Mouse (Mus musculus) embryonic facial prominence, embryonic 13.5 days (tissue): Measurements from ENCODE around the gene 4930503B20Rik. TPM values are rescaled to one million over a fixed set of nuclear protein-coding genes. Genes with fewer than 3 reads are reported as not detected.

Experiments
- ATAC-seq: fragments of 200-750 bp; cut with Nextera tagmentation; 2 replicates; pipeline ENCODE4 v1.8.0; 2017; ENCODE audit warnings: low read depth; ENCODE audit not compliant: insufficient number of reproducible peaks, insufficient read depth, low FRiP score, low TSS enrichment
- H3K27ac ChIP-seq: fragments of 300-500 bp; sonication (generic); 2 replicates; pipeline ENCODE4 v1.5.1; 2015; ENCODE audit warnings: moderate library complexity, mild to moderate bottlenecking, inconsistent platforms
- H3K27me3 ChIP-seq: fragments of 300-500 bp; sonication (generic); 2 replicates; pipeline ENCODE4 v1.6.1; 2015; ENCODE audit warnings: mild to moderate bottlenecking, inconsistent platforms
- H3K36me3 ChIP-seq: fragments of 300-500 bp; sonication (generic); 2 replicates; pipeline ENCODE4 v1.6.1; 2015; ENCODE audit warnings: mild to moderate bottlenecking, inconsistent platforms
- H3K4me1 ChIP-seq: fragments of 300-500 bp; sonication (generic); 2 replicates; pipeline ENCODE4 v1.6.1; 2015; ENCODE audit warnings: inconsistent platforms
- H3K4me2 ChIP-seq: fragments of 300-500 bp; sonication (generic); 2 replicates; pipeline ENCODE4 v1.6.1; 2015; ENCODE audit warnings: moderate library complexity, mild to moderate bottlenecking, inconsistent platforms
- H3K4me3 ChIP-seq: fragments of 300-500 bp; sonication (generic); 2 replicates; pipeline ENCODE4 v1.5.1; 2015; ENCODE audit warnings: mild to moderate bottlenecking, inconsistent platforms
- H3K9ac ChIP-seq: fragments of 300-500 bp; sonication (generic); 2 replicates; pipeline ENCODE4 v1.6.1; 2015; ENCODE audit warnings: mild to moderate bottlenecking, inconsistent platforms
- H3K9me3 ChIP-seq: fragments of 300-500 bp; sonication (generic); 2 replicates; pipeline ENCODE4 v1.6.1; 2016; ENCODE audit warnings: inconsistent platforms
- WGBS: fragments of 180-500 bp; shearing (Covaris S2); methylation state at CpG from one replicate; pipeline ENCODE4 v1.1.7; 2015; ENCODE audit warnings: mixed read lengths; 5-methylcytosine and 5-hydroxymethylcytosine counted together
- polyA plus RNA-seq: library from polyadenylated mRNA; unstranded; fragments of >200 nt; fragmentation: Nextera tagmentation; extraction: Ambion mirVana; gene quantifications from 2 replicates; pipeline ENCODE4 v1.2.1, GENCODE M21; 2015

4930503B20Rik gene
- 0.13 and 0.33 TPM in 2 replicates for polyA plus RNA-seq

DNA sequence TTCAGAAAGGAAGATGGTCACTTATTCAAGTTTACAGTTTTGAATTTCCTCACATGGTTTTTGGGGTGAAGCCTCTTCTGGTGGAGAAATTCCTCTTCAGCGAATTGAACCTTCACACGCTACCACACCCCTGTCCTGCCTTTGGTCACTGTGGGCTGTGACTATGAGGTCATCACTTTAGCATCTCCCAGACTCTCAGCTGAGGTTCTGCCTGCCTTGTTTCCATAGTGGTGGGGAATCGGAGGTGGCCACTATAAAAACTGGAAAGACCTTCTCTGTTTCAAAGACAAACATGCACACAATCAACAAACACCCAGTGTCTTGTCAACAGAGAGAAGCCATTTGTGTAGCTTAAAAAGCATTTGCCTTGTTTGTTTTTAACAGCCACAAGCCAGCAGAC is at the start of gene 4930503B20Rik:
Gene 4930503B20Rik, minus strand, starts transcription at position 101 of the 400 bp plus-strand sequence.
- H3K27ac ChIP-seq = no peak within 1 kb of the TSS
- H3K9me3 ChIP-seq = no peaks in the 10 kb centered on the region
- ATAC-seq = no peak
- H3K27me3 ChIP-seq = no peaks in the 10 kb centered on the region
- no peak within 1 kb of the TSS for H3K9ac ChIP-seq
- WGBS = 94% methylated on average over 3 of the region's 3 CpGs
- no peaks in the 10 kb centered on the region for H3K36me3 ChIP-seq
- 0 out of 2 replicates have a peak, but pooled peaks cover 6% of the 10 kb centered on the region for H3K4me1 ChIP-seq
- H3K4me3 ChIP-seq = no peak within 1 kb of the TSS
- no peak within 1 kb of the TSS for H3K4me2 ChIP-seq

DNA sequence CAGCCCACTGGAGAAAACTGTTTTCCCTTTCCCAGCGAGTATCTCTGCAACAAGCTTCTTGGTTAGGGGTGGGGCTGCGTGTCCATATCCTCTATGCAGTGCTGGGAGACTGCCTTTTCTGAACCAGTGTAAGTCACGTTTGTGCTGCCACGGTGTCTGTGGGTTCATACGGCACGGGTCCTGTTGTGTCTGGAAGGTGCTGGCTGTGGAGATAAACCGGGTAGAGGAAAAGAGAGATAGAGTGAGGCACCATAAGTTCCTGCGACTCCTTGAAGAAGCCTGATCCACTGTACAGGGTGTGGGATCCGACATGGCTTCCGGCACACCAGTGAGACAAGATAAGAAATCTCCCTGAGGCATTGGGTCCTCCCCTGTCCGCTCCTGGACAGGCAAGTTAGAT is 48.9 kb upstream of the 4930503B20Rik start:
- Histone ChIP-seq H3K9me3 (no peaks in the 10 kb centered on the region), H3K4me1 (0 out of 2 replicates have a peak, but pooled peaks cover 4% of the 10 kb centered on the region), H3K27ac (no peak overlapping the region), H3K27me3 (no peaks in the 10 kb centered on the region), H3K36me3 (no peaks in the 10 kb centered on the region), H3K9ac (no peak overlapping the region), H3K4me2 (no peak overlapping the region), H3K4me3 (no peak overlapping the region)
- no peak for ATAC-seq
- 73% methylated on average over 11 of the region's 11 CpGs for WGBS

DNA sequence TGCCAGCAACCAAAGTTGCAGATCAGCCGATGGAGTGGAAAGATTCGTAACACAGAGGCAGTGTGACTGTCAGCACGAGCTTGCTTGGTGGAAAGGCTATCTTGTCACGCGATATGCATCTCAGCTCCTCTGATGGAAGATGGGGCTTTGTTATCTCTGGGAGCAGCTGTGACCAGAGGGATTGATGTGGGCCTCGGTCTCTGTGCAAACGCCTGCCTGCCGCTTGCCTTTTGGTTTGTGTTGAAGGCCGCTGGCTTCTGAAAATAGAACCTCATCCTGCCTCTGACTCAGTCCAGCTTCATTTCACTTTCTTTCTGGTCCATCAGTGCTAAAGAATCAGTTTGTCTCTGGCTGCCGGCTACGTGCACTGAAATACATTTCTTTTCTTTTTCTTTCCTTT is 47.9 kb upstream of the 4930503B20Rik start:
- WGBS = 65% methylated on average over 11 of the region's 11 CpGs
- Histone ChIP-seq H3K27me3 (no peaks in the 10 kb centered on the region), H3K36me3 (no peaks in the 10 kb centered on the region), H3K4me2 (no peak overlapping the region), H3K4me1 (0 out of 2 replicates have a peak, but pooled peaks cover 4% of the 10 kb centered on the region), H3K9ac (no peak overlapping the region), H3K27ac (no peak overlapping the region), H3K9me3 (no peaks in the 10 kb centered on the region), H3K4me3 (no peak overlapping the region)
- ATAC-seq = no peak

DNA sequence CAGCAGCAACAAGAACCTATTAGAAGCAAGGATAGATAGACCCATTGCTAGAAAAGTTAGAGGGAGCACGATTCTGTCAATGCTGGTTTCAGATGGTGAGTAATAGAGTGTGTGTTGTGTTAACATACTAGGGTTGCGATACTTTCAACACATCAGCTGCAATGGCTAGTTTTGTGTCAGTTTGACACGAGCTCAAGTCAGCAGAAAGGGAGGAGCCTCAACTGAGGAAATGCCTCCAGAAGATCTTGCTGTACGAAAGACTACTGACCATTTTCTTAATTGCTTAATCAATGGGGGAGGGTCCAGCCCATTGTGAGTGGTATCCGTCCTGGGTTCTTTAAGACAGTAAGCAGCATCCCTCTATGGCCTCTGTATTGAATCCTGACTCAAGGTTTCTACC is 41.4 kb upstream of the 4930503B20Rik start:
- no peak overlapping the region for H3K4me2 ChIP-seq
- 85% methylated on average over 5 of the region's 5 CpGs for WGBS
- H3K27ac ChIP-seq = no peak overlapping the region
- no peaks in the 10 kb centered on the region for H3K4me1 ChIP-seq
- ATAC-seq = no peak
- no peak overlapping the region for H3K4me3 ChIP-seq
- H3K9ac ChIP-seq = no peak overlapping the region
- H3K36me3 ChIP-seq = no peaks in the 10 kb centered on the region
- no peaks in the 10 kb centered on the region for H3K9me3 ChIP-seq
- no peaks in the 10 kb centered on the region for H3K27me3 ChIP-seq

DNA sequence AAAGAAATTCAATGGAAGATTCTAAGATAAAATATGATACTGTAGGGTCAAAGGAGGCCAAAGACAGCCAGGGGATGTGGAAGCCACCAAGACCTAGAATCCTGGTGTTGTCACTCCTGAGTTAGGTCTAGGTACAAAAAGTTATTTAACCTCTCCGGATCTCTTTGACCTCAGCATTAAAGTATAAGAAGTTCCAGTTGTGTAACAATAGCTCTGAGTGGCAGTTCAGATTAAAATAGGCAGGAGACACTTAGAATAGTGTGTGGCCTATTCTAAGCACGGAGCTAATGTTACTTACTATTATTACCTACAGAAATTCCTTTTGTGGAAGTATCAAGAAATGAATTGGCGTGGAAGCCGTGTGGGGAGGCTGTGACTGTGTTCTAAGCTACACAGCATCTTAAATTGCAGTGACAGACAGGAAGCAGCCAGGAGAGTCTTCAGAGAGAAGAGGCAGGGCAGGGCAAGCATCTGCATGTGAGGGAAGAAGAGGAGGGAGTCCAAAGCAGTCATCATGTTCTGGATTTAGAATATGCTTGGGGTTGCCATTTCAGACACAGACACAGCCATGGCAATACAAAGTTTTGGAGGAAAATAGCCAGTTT is 36.1 kb upstream of the 4930503B20Rik start:
- no peak for ATAC-seq
- H3K4me1 ChIP-seq = peaks cover 31% of the 10 kb centered on the region
- 64% methylated on average over 4 of the region's 4 CpGs for WGBS
- no peak overlapping the region for H3K27ac ChIP-seq
- H3K36me3 ChIP-seq = no peaks in the 10 kb centered on the region
- no peak overlapping the region for H3K9ac ChIP-seq
- H3K9me3 ChIP-seq = no peaks in the 10 kb centered on the region
- no peaks in the 10 kb centered on the region for H3K27me3 ChIP-seq
- no peak overlapping the region for H3K4me2 ChIP-seq
- H3K4me3 ChIP-seq = no peak overlapping the region

DNA sequence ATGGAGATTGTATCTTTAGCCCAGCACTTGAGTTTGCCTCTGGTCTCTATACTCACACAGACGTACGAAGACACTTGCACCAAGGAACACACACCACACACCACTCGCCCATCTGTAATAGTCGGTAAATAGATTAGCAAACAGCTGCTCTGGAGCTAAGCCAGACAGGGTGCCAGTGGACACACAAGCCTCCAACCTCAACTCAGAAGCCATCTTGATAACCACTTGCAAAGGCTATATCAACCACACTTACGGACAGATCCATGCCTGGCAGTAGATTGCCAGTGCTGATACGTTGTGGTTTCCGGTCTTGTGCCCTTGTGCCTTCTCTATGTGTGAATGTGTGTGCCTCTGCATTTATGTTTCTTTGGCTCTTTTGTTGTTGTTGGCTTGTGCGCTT is 35.3 kb upstream of the 4930503B20Rik start:
- Histone ChIP-seq H3K27me3 (no peaks in the 10 kb centered on the region), H3K4me3 (no peak overlapping the region), H3K9me3 (no peaks in the 10 kb centered on the region), H3K4me2 (no peak overlapping the region; the same call in 1 of the 2 replicates), H3K27ac (no peak overlapping the region), H3K4me1 (peaks cover 36% of the 10 kb centered on the region), H3K9ac (no peak overlapping the region), H3K36me3 (no peaks in the 10 kb centered on the region)
- 91% methylated on average over 8 of the region's 8 CpGs for WGBS
- ATAC-seq = no peak

DNA sequence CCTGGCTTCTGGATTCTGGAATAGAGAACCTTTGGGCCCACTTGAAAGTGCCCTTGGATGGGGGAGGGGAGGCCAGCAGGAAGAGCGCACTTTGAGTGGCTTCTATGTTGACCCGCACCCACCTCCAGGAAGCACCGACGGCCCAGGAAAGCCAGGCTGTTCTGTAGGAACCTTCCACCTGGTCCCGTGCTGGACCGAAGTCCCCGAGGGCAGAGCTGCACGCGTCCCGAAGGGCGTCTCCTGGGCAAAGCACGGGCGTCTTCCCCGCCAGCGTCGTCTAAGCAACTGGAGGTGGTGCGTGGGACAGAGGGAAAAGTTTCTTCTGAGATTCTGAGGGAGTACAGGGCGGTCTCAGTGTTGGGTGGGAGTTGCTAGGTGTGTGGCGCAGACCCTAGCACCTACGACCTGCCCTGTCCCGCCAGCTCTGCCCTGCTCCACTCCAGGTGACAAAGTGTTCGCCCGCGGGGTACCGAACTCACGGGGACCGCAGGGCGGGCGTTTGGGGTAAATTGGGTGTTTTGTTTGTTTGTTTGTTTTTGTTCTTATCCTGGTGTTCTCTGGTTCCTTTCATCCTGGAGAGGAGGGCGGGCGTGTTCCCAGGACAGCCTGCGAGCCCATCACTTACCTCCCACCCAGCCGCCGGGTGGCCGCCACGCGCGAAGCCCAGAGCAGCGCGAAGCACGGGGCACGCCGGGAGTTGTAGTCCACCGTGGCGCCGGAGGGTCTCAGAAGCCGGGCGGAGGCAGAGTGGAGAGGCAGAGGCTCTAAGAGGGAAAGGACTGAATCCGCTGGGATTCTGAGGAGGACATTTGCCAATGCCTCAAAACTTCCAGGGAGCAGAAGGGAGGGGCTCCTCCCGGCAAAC is 33.9 kb upstream of the 4930503B20Rik start, which contains the start of gene Samd13:
Gene Samd13, minus strand, starts transcription at position 782 of the 865 bp plus-strand sequence.
- peaks cover 41% of the 10 kb centered on the region for H3K4me1 ChIP-seq
- peak within 1 kb of the TSS; percentile 88 for H3K4me2 ChIP-seq
- H3K27ac ChIP-seq = peak within 1 kb of the TSS; percentile 51
- WGBS = 3% methylated on average over 50 of the region's 50 CpGs
- no peaks in the 10 kb centered on the region for H3K27me3 ChIP-seq
- H3K36me3 ChIP-seq = no peaks in the 10 kb centered on the region
- H3K9me3 ChIP-seq = no peaks in the 10 kb centered on the region
- peak within 1 kb of the TSS; percentile 57 for H3K4me3 ChIP-seq
- peak within 1 kb of the TSS; percentile 74 for H3K9ac ChIP-seq
- ATAC-seq = peak; percentile 92

DNA sequence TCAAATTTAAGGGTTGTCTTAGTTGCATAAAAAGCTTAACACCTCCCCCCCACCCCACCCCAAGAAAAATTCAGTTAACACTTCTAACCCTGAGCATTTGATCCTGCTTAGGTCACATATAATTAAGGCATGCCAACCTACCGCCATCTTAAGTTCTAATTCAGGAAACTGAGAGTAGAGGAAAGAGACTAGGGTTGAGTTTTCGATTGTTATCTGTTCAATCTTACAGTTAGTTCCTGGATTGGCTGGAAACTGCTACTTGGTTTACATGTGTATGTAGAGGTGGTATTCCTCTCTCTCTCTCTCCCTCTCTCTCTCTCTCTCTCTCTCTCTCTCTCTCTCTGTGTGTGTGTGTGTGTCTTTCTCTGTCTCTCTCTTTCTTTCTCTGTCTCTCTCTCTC is 32.0 kb upstream of the 4930503B20Rik start:
- Histone ChIP-seq H3K4me1 (peaks cover 41% of the 10 kb centered on the region), H3K4me3 (no peak overlapping the region), H3K9ac (no peak overlapping the region), H3K4me2 (peak overlapping the region; percentile 60), H3K27me3 (no peaks in the 10 kb centered on the region), H3K27ac (peak overlapping the region; percentile 94), H3K9me3 (no peaks in the 10 kb centered on the region), H3K36me3 (no peaks in the 10 kb centered on the region)
- WGBS = 56% methylated on average over 2 of the region's 2 CpGs
- no peak for ATAC-seq

DNA sequence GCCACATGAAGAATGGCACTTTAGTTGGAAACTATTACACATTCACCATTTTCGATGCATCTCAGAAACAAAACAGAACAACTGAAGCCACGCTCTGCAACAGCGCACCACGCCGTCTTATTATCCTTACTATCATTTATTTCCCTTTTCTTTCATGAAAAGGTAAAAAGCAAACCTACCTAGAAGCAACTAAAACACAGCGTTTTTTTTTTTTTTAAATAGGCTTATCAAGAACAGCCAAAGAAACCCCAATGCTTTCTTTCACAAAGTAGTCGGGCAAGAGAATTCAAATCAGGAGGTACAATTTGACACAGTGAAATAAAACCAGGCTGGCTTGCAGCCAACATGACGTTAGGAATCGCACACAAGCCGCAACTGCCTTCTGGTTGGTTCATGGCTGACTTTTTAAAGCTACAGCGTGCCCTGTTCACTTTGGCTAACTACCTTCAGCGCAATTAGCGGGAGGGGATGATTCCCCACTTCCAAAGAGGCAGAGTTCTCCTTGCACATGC is 31.1 kb upstream of the 4930503B20Rik start:
- peak overlapping the region; percentile 94 for H3K27ac ChIP-seq
- ATAC-seq = no peak
- WGBS = 22% methylated on average over 13 of the region's 13 CpGs
- H3K4me2 ChIP-seq = peak overlapping the region; percentile 60
- H3K36me3 ChIP-seq = no peaks in the 10 kb centered on the region
- peak overlapping the region; percentile 32 for H3K4me3 ChIP-seq
- no peaks in the 10 kb centered on the region for H3K9me3 ChIP-seq
- no peaks in the 10 kb centered on the region for H3K27me3 ChIP-seq
- H3K4me1 ChIP-seq = peaks cover 41% of the 10 kb centered on the region
- H3K9ac ChIP-seq = peak overlapping the region; percentile 54

DNA sequence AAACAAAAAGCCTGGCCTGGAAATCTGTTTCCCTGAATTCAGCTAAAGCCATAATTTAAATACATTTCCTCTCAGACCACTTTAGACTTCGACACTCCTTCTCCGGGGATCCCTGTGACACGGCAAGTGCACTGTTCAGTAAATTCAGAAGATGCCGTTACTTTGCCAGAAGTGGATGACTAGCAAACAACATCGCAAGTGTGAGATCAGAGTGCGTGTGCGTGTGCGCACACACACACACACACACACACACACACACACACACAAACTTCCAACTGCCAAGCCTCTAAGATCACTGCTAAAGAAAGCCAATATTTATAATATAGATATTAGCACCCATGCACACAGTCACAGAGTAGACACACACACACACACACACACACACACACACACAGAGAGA is 30.6 kb upstream of the 4930503B20Rik start:
- peak overlapping the region; percentile 94 for H3K27ac ChIP-seq

DNA sequence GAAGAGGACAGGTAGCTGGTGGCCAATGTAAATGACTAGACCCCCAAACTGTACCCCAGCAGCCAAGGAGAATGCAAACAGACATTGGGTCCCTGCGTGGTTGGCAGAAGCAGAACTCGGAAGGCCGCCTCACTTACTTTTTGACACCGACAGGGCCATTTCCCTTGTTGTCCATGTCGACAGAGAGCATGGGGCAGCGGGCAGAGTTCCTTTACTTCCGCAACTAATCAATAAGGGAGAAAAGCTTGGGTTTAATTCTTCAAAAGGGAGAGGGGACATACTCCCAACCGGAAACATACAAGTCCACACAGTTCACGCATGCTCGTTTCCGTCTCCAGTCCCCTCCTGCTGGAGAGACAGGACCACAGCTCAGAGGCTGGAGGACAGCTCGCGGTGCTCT is 29.5 kb upstream of the 4930503B20Rik start:
- H3K27me3 ChIP-seq = no peaks in the 10 kb centered on the region
- no peak overlapping the region for H3K4me2 ChIP-seq
- H3K9ac ChIP-seq = no peak overlapping the region
- no peaks in the 10 kb centered on the region for H3K9me3 ChIP-seq
- no peak overlapping the region for H3K27ac ChIP-seq
- no peaks in the 10 kb centered on the region for H3K36me3 ChIP-seq
- H3K4me1 ChIP-seq = peaks cover 31% of the 10 kb centered on the region
- ATAC-seq = no peak
- H3K4me3 ChIP-seq = no peak overlapping the region
- 91% methylated on average over 13 of the region's 13 CpGs for WGBS

More for the DNA sequence above, 30.6 kb upstream of the 4930503B20Rik start:
- 60% methylated on average over 8 of the region's 8 CpGs for WGBS
- Histone ChIP-seq H3K27me3 (no peaks in the 10 kb centered on the region), H3K36me3 (no peaks in the 10 kb centered on the region), H3K4me2 (peak overlapping the region; percentile 60), H3K4me3 (peak overlapping the region; percentile 32), H3K4me1 (peaks cover 41% of the 10 kb centered on the region), H3K9ac (peak overlapping the region; percentile 52; the same call in 1 of the 2 replicates), H3K9me3 (no peaks in the 10 kb centered on the region)
- no peak for ATAC-seq
